Mouse (Mus musculus): ENCODE results near the gene P3h1. TPM values are rescaled to one million over a fixed set of nuclear protein-coding genes. Genes with fewer than 3 reads are reported as not detected.
A peak's percentile ranks its signal among the peaks of the same experiment; 100 is the strongest.

Gene P3h1
- polyA plus RNA-seq, 1 experiment from 2014 or later, result 12.2 TPM

DNA sequence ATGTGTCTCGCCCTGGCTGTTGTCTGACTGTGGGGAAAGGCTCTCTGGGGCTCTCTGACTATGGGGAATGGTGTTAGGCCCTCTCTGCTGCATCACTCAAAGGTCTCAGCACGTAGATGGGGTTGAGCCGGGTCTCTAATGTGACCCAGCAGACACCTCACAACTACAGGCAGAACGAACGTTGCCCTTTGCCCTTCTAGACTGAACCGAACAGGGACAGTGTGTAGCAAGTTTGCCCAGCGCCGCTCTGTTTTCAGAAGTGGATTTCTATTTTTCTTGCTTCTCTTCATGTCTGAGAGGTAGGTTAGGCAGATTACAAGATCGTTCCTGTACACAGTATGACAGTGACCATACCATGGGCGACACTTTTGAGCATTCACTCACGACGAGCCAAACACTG is 9.9 kb downstream of the P3h1 start:
- Histone ChIP-seq H3K4me1 (replicated peaks) (peaks cover 14% of the 10 kb centered on the region), H3K4me3 (no peak overlapping the region), H3K9ac (no peak overlapping the region), H3K36me3 (peaks cover 72% of the 10 kb centered on the region), H3K27ac (no peak overlapping the region), H3K27me3 (no peaks in the 10 kb centered on the region), H3K4me2 (no peak overlapping the region), H3K9me3 (no peaks in the 10 kb centered on the region)
- WGBS, result 96% methylated on average over 12 of the region's 12 CpGs
- no peak for ATAC-seq (ENCODE audit: low FRiP score)

- no peak overlapping the region for H3K27ac ChIP-seq
- H3K27me3 ChIP-seq, result no peaks in the 10 kb centered on the region
- WGBS, result 82% methylated on average over 22 of the region's 22 CpGs
- H3K4me1 ChIP-seq (replicated peaks), result peaks cover 15% of the 10 kb centered on the region
- no peaks in the 10 kb centered on the region for H3K9me3 ChIP-seq
- no peak overlapping the region for H3K9ac ChIP-seq
- peaks cover 81% of the 10 kb centered on the region for H3K36me3 ChIP-seq
- no peak overlapping the region for H3K4me3 ChIP-seq
- ATAC-seq (ENCODE audit: low FRiP score), result no peak
- no peak overlapping the region for H3K4me2 ChIP-seq
Measured at GRCm38 (mm10) chr4:119244468-119245240, 11.9 kb downstream of the P3h1 start.

- no peak for ATAC-seq (ENCODE audit: low FRiP score)
- Histone ChIP-seq H3K36me3 (peaks cover 81% of the 10 kb centered on the region), H3K4me2 (no peak overlapping the region), H3K27me3 (no peaks in the 10 kb centered on the region), H3K27ac (0 out of 2 replicates have a peak overlapping the region, but pooled peaks have one; percentile 2), H3K4me1 (replicated peaks) (peaks cover 15% of the 10 kb centered on the region), H3K9ac (no peak overlapping the region), H3K9me3 (no peaks in the 10 kb centered on the region), H3K4me3 (no peak overlapping the region)
- 81% methylated on average over 7 of the region's 7 CpGs for WGBS
Measured at GRCm38 (mm10) chr4:119245556-119245955, 12.8 kb downstream of the P3h1 start.

DNA sequence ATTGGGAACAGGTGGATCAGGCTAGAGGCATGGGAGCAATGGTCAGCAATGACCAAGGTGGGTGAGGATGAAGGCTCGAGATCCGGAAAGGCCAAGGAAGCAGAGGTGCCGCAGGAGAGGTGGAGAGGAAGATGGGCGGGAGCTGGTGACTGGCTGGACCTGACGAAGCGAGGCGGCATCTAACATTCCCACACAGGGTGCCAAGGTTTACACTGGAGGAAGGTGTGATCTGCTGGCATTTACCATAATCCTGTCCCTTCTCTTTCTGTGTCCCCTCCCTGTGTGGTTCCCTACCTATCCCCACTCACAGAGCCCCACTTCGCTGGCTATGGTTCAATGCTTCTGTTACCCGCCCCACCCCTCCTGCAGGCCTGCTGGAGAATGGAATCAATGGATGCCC is 13.2 kb downstream of the P3h1 start:
- Histone ChIP-seq H3K36me3 (peaks cover 78% of the 10 kb centered on the region), H3K9ac (no peak overlapping the region), H3K27me3 (no peaks in the 10 kb centered on the region), H3K4me1 (replicated peaks) (peaks cover 15% of the 10 kb centered on the region), H3K4me2 (no peak overlapping the region), H3K9me3 (no peaks in the 10 kb centered on the region), H3K27ac (no peak overlapping the region), H3K4me3 (no peak overlapping the region)
- 86% methylated on average over 9 of the region's 9 CpGs for WGBS
- no peak for ATAC-seq (ENCODE audit: low FRiP score)

DNA sequence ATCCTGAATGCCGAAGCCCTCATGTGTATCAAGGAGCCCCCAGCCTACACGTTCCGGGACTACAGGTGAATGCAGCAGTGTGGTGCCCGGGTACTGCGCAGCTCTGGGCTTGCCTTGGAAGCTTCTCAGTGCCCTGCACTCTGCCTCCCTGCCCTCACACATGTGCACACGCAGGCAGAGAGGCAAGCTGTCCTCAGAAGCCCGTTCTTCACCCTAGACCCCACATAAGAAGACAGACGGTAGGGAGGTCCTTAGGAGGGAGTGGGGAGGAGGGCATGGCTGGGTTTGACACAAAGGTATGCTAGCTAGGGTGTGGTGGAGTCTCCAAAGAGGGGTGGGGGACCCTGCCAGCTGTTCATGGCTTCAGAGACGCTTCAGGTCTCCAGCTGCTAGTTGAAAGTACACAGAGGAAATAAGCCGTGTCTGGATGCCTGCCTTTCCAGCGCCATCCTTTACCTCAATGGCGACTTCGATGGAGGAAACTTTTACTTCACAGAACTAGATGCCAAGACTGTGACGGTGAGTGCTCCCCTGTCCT is 14.0 kb downstream of the P3h1 start:
- ATAC-seq (ENCODE audit: low FRiP score), result no peak; the same call in 1 of the 2 replicates
- Histone ChIP-seq H3K4me2 (no peak overlapping the region), H3K36me3 (peaks cover 70% of the 10 kb centered on the region), H3K4me3 (no peak overlapping the region), H3K27me3 (no peaks in the 10 kb centered on the region), H3K9me3 (no peaks in the 10 kb centered on the region), H3K27ac (0 out of 2 replicates have a peak overlapping the region, but pooled peaks have one; percentile 50), H3K9ac (0 out of 2 replicates have a peak overlapping the region, but pooled peaks have one; percentile 8), H3K4me1 (replicated peaks) (peaks cover 15% of the 10 kb centered on the region)
- WGBS, result 75% methylated on average over 14 of the region's 14 CpGs

DNA sequence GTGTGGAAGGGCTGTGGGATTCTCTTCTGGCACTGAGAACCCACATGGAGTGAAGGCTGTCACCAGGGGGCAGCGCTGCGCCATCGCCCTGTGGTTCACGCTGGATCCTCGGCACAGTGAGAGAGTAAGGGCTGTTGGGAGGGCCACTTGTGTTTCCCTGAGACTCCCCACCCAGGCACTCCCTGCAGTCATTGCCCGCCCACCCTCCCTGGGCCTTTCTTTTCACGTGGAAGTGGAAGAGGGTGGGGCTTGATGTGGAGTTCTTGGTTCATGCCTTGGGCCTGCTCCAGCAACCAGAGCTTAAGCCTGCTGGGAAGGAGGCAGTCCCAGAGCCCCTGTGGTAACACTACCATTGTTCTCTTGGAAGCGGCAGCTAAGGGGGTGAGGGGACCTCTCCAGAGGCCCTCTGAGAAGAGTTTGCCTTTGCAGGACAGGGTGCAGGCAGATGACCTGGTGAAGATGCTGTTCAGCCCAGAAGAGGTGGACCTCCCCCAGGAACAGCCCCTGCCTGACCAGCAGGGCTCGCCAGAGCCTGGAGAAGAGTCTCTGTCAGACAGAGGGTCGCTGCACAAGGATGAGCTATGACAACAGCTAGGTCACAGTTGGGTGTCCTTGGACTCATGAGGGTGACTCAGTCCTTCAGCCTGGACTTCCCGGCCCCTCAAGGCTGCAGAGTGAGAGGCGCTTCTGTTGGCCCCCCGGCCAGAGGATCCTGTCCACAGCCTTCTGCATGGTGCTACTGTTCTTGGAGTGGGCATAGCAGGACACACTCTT is 14.9 kb downstream of the P3h1 start:
- peaks cover 61% of the 10 kb centered on the region for H3K36me3 ChIP-seq
- ATAC-seq (ENCODE audit: low FRiP score), result peak; percentile 62
- 0 out of 2 replicates have a peak overlapping the region, but pooled peaks have one; percentile 35 for H3K9ac ChIP-seq
- H3K4me1 ChIP-seq (replicated peaks), result peaks cover 15% of the 10 kb centered on the region
- H3K4me3 ChIP-seq, result no peak overlapping the region
- H3K27ac ChIP-seq, result peak overlapping the region; percentile 50
- 27% methylated on average over 13 of the region's 13 CpGs for WGBS
- H3K4me2 ChIP-seq, result no peak overlapping the region
- H3K9me3 ChIP-seq, result no peaks in the 10 kb centered on the region
- H3K27me3 ChIP-seq, result no peaks in the 10 kb centered on the region

DNA sequence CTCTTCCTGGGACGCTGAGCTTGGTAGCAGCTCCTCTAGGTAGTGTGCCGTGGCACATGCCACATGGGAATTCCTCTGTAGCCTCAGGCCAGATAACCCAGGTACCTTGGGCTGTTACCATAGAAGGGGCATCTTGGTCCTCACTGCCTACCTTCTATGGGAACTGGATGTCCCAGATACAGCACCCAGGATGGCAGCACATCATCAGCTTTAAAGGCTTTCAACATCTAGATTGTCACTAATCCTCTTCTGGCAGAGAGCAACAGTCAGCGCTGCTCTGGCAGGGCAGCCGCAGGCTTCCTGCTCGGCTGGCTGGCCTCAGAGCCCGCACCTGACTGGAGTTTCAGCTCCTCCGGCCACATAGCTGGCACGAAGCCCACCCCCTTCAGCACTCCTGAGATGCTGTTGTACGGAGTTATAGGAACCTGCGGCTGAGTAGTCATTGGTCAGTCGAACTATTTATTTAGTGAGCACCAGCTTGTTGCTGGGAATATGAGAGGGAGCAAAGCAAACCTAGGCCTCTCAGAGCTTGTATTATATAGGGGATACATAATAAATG is 15.8 kb downstream of the P3h1 start:
- H3K4me3 ChIP-seq, result no peak overlapping the region
- no peak for ATAC-seq (ENCODE audit: low FRiP score)
- H3K4me2 ChIP-seq, result no peak overlapping the region
- WGBS, result 90% methylated on average over 11 of the region's 11 CpGs
- no peaks in the 10 kb centered on the region for H3K27me3 ChIP-seq
- H3K36me3 ChIP-seq, result peaks cover 52% of the 10 kb centered on the region
- H3K9me3 ChIP-seq, result no peaks in the 10 kb centered on the region
- H3K27ac ChIP-seq, result no peak overlapping the region
- no peak overlapping the region for H3K9ac ChIP-seq
- H3K4me1 ChIP-seq (replicated peaks), result peaks cover 15% of the 10 kb centered on the region

DNA sequence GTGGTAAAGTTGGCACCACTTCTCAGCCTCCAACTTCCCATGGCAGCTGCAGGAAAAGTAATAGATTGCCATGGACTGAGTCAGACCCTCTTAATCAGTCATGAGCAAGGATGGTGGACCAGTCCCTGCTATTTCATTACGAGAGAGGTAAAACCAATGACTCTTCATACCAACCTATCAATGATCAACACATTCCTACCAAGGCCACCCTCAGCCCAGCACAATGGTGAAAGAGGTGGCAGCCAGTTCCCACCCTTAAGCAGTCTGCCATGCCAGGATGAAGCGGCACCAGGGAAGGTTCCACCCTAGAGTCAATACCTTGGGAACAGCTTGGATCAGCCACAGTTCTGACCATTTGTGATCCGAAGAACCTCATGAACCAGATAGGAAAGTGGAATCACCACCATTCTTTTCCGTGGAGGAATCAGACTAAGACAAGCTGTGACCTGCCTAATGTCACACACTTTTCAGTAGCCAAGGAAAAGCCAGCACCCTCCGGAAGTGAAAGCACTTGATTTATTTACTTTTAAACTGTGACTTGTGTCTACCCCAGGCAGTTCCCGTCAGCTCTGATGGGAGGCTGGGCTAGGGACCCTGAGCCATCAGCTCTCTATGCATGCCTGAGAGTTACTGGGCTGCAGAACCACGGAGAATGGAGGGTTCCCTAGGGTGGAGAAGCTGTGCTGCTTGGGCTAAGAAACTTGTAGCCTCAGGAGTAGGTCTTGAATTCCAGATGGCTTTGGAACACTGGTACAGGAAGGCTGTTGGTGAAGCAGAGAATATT is 19.5 kb downstream of the P3h1 start:
- 72% methylated on average over 7 of the region's 7 CpGs for WGBS
- Histone ChIP-seq H3K9me3 (no peaks in the 10 kb centered on the region), H3K4me3 (no peak overlapping the region), H3K4me2 (no peak overlapping the region), H3K27me3 (no peaks in the 10 kb centered on the region), H3K27ac (no peak overlapping the region), H3K9ac (no peak overlapping the region), H3K4me1 (replicated peaks) (peaks cover 25% of the 10 kb centered on the region), H3K36me3 (peaks cover 15% of the 10 kb centered on the region)
- ATAC-seq (ENCODE audit: low FRiP score), result no peak

DNA sequence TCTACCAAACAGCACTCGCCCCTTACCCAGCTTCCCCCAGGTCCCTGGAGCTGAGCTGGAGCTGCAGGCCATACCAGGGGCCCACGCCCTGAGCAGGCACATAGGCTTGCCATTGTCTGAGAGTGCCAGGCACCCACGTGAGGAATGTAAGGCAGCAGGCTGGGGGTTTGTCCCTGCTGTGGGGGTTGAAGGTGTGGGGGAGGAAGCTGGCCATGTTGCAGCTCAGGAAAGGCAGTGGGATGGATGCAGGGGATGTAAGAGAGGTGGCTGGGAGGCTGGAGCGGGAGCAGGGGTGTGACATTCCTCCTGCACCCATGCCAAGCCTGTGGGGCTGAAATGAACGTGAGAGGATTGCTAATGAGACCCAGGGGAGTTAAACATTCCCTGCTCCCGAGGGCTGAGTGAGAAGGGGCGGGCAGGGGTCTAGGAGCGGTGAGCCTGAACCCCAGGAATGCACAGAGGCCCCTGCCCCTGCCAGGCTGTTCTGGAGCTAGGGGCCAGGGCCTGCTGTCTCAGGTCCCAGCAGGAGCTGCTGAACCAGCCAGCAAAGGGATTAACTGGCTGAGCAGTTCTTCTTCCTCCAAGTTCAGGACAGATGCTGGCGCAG is 21.4 kb downstream of the P3h1 start:
- peak overlapping the region; percentile 60 for H3K27ac ChIP-seq
- ATAC-seq (ENCODE audit: low FRiP score), result peak; percentile 55
- H3K9ac ChIP-seq, result peak overlapping the region; percentile 58
- 24% methylated on average over 9 of the region's 9 CpGs for WGBS
- H3K36me3 ChIP-seq, result no peaks in the 10 kb centered on the region
- H3K27me3 ChIP-seq, result no peaks in the 10 kb centered on the region
- peaks cover 16% of the 10 kb centered on the region for H3K4me1 ChIP-seq (replicated peaks)
- H3K4me2 ChIP-seq, result no peak overlapping the region
- H3K4me3 ChIP-seq, result no peak overlapping the region
- H3K9me3 ChIP-seq, result no peaks in the 10 kb centered on the region

DNA sequence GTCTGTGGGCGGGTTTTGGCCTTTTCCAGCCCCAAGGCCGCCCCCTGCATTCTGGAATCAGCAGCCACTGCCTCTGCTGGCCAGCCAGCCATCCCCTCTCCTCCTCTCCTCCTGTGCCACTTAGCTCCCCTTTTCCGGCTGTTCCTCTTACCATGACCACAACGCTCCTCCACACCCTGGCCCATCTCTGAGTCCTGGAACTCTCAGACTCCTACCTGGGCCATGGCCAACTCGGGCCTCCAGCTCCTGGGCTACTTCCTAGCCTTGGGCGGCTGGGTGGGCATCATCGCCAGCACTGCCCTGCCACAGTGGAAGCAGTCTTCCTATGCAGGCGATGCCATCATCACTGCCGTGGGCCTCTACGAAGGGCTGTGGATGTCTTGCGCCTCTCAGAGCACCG is 22.6 kb downstream of the P3h1 start, which contains the start of gene Cldn19:
Gene Cldn19, plus strand, starts transcription at position 64 of the 400 bp plus-strand sequence.
- ATAC-seq (ENCODE audit: low FRiP score), result no peak

GRCm38 (mm10) chr4:119257083-119257482 is 24.4 kb downstream of the P3h1 start:
- Histone ChIP-seq H3K4me3 (no peak overlapping the region), H3K4me2 (no peak overlapping the region), H3K27ac (no peak overlapping the region), H3K9ac (no peak overlapping the region), H3K27me3 (no peaks in the 10 kb centered on the region), H3K36me3 (no peaks in the 10 kb centered on the region), H3K9me3 (no peaks in the 10 kb centered on the region), H3K4me1 (replicated peaks) (peaks cover 16% of the 10 kb centered on the region)
- no peak for ATAC-seq (ENCODE audit: low FRiP score)
- WGBS, result 87% methylated on average over 6 of the region's 6 CpGs

More for the DNA sequence above, 22.6 kb downstream of the P3h1 start, which contains the start of gene Cldn19:
- H3K9ac ChIP-seq, result peak within 1 kb of the TSS; percentile 58
- H3K27me3 ChIP-seq, result no peaks in the 10 kb centered on the region
- H3K4me3 ChIP-seq, result no peak within 1 kb of the TSS
- no peaks in the 10 kb centered on the region for H3K36me3 ChIP-seq
- no peaks in the 10 kb centered on the region for H3K9me3 ChIP-seq
- no peak within 1 kb of the TSS for H3K4me2 ChIP-seq
- H3K4me1 ChIP-seq (replicated peaks), result peaks cover 16% of the 10 kb centered on the region
- peak within 1 kb of the TSS; percentile 60 for H3K27ac ChIP-seq
- 72% methylated on average over 12 of the region's 12 CpGs for WGBS
